In the genomic region with DNA sequence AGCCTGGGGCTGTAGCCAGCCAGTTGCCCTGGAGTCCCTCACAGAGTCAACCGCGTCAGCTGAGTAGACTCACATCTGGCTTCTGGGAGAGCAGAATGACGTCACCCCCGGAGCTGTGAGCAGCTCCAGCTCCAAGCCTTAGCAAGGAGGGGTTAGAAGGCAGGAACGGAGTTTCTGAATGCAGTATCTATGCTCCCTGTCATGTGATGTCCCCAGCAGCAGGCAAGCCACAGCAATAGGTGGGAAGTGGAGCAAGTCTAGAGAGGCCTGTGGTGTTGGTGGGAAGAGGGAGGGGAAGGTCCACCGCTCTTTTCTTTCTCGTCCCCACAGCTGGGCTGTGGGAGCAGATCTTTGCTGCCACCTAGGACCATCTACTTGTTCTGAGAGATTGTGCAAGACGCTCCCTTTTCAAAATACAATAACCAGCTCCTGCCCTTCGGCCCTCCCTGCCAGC, we compare ENCODE assay signal across 8 mouse cellular contexts. TPM values are rescaled to one million over a fixed set of nuclear protein-coding genes. Genes with fewer than 3 reads are reported as not detected.
DNase-seq lines count a peak whose midpoint lies in the region; ATAC-seq and TF ChIP-seq lines count a peak whose summit lies in the region.

No protein-coding gene starts in this region.

- no peak overlapping the region for H3K9ac ChIP-seq in liver, embryonic 16.5 days (ENCODE audit: low read depth, low read length)
- H3K9ac ChIP-seq in neural tube, embryonic 14.5 days (replicated peaks; ENCODE audit: low read depth, low read length), result no peak overlapping the region

- H3K9me3 ChIP-seq in liver, embryonic 16.5 days (replicated peaks; ENCODE audit: control insufficient read depth, low read length), result no peaks in the 10 kb centered on the region
- no peaks in the 10 kb centered on the region for H3K9me3 ChIP-seq in neural tube, embryonic 14.5 days (ENCODE audit: control insufficient read depth, low read length)

- no peaks in the 10 kb centered on the region for H3K27me3 ChIP-seq in liver, embryonic 16.5 days (ENCODE audit: control insufficient read depth, insufficient read depth, low read depth, low read length)
- H3K27me3 ChIP-seq in neural tube, embryonic 14.5 days (ENCODE audit: control insufficient read depth, insufficient read depth, low read length), result no peaks in the 10 kb centered on the region

- peak; percentile 59 for TF ChIP-seq CTCF in layer of hippocampus, adult 2 months (conservative IDR thresholded peaks at IDR 0.05)

- no peaks in the 10 kb centered on the region for H3K36me3 ChIP-seq in liver, embryonic 16.5 days (ENCODE audit: control insufficient read depth, insufficient read depth)
- H3K36me3 ChIP-seq in neural tube, embryonic 14.5 days (ENCODE audit: control insufficient read depth, insufficient read depth, low read length), result no peaks in the 10 kb centered on the region

- ATAC-seq in hematopoietic stem cell, adult 5-6 weeks (replicated peaks in 1 of 2; ENCODE audit: insufficient read depth in 1 of 2, low FRiP score in 2 of 2, low TSS enrichment in 1 of 2, low read depth in 1 of 2, poor library complexity in 2 of 2, severe bottlenecking in 2 of 2), result peak; percentile 69 to 85
- peak; percentile 43 for ATAC-seq in liver, embryonic 16.5 days (ENCODE audit: low read depth)
- peak; percentile 85 for ATAC-seq in neural tube, embryonic 14.5 days (ENCODE audit: low read depth)

- no peak overlapping the region for H3K4me2 ChIP-seq in liver, embryonic 16.5 days (ENCODE audit: low read depth, low read length)
- no peak overlapping the region for H3K4me2 ChIP-seq in neural tube, embryonic 14.5 days (ENCODE audit: low read depth, low read length)

- H3K27ac ChIP-seq in layer of hippocampus, adult 2 months, result peak overlapping the region; percentile 63
- H3K27ac ChIP-seq in liver, embryonic 16.5 days (ENCODE audit: low read length), result no peak overlapping the region
- no peak overlapping the region for H3K27ac ChIP-seq in neural tube, embryonic 14.5 days (ENCODE audit: low read depth, low read length)

- peak; percentile 91 for DNase-seq in 3T3-L1 (ENCODE audit: low read depth, low spot score)
- peak; percentile 91 for DNase-seq in brain, adult 2 months (ENCODE audit: low read depth, low spot score)
- DNase-seq in frontal cortex, postnatal 14 days (ENCODE audit: low spot score in 2 of 2), result peak; percentile 34 to 35
- DNase-seq in layer of hippocampus, adult 2 months (ENCODE audit: low spot score in 2 of 2), result peak; percentile 29 to 64
- peak; percentile 58 to 74 for DNase-seq in urinary bladder, postnatal 4 days (ENCODE audit: low spot score in 2 of 2)

- WGBS in liver, embryonic 16.5 days (ENCODE audit: insufficient replicate concordance), result 15% methylated on average over 9 of the region's 9 CpGs
- WGBS in neural tube, embryonic 14.5 days, result 37% methylated on average over 9 of the region's 9 CpGs

- no peak overlapping the region for H3K4me3 ChIP-seq in layer of hippocampus, adult 2 months
- H3K4me3 ChIP-seq in liver, embryonic 16.5 days (ENCODE audit: low read depth, low read length), result no peak overlapping the region
- no peak overlapping the region for H3K4me3 ChIP-seq in neural tube, embryonic 14.5 days (ENCODE audit: low read depth, low read length)

- H3K4me1 ChIP-seq in liver, embryonic 16.5 days (ENCODE audit: control insufficient read depth, low read depth, low read length), result no peaks in the 10 kb centered on the region
- no peaks in the 10 kb centered on the region for H3K4me1 ChIP-seq in neural tube, embryonic 14.5 days (ENCODE audit: control insufficient read depth, insufficient read depth, low read length)

RNA-seq across cellular contexts. Expression of a gene that starts 20.0 kb away (rescaled TPM):
- not detected in 2 replicates for total RNA-seq in hematopoietic stem cell, adult 5-6 weeks (2017)
- not detected for total RNA-seq in layer of hippocampus, adult 2 months (2021)
- 0.90 and 0.96 TPM in 2 replicates for polyA plus RNA-seq in liver, embryonic 16.5 days (2015; fragmentation: Nextera tagmentation; extraction: Ambion mirVana)
- polyA plus RNA-seq in neural tube, embryonic 14.5 days (2014; fragmentation: Nextera tagmentation; extraction: Ambion mirVana), result not detected in 2 replicates

Comparison
In these comparisons a context has a peak if more than half of its experiments do, and no peak if none do; other contexts are left out.
1. DNase-seq: peak in every context shown above with its lines; median percentile 91 in 3T3-L1; 91 in brain, adult 2 months; 66 in urinary bladder, postnatal 4 days; 46 in layer of hippocampus, adult 2 months; 34 in frontal cortex, postnatal 14 days.